Mouse (Mus musculus) right cerebral cortex, postnatal 14 days (tissue): ENCODE data around the gene Klf3.
"Not testable (repeated sequence)": the region's sequence is repeated elsewhere in the genome, so short reads cannot be mapped to it uniquely, and the experiment has no call there.

Experiments
- DNase-seq: peaks from one replicate; pipeline ENCODE4 v3.0.0; 2022

Klf3 gene

GRCm38 (mm10) chr5:64881559-64881958 lies 78.4 kb downstream of the Klf3 start:
- not testable (repeated sequence) for DNase-seq

DNA sequence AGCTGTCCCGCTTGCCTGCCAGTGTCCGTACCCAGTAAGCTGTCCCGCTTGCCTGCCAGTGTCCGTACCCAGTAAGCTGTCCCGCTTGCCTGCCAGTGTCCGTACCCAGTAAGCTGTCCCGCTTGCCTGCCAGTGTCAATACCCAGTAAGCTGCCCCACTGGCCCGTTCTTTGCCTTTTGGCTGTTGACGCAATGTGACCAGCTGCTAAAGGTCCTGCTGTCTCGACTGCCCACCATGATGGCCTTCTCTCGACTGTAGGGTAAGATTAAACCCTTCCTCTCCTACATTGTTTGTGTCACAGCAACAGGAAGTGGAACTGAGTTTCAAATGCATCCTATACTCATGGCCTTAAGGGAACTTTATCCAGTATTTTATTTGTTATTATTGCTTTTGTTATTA lies 78.8 kb downstream of the Klf3 start:
- not testable (repeated sequence) for DNase-seq
